Mouse (Mus musculus) lung, postnatal 0 days (tissue): ENCODE results near the gene Tnfaip1.

Experiments used
- CTCF ChIP-seq: IDR thresholded peaks from 2 replicates; pipeline ENCODE4 v1.5.1; 2016; ENCODE audit warnings: antibody characterized with exemption, mild to moderate bottlenecking
- EP300 ChIP-seq: IDR thresholded peaks from 2 replicates; pipeline ENCODE4 v1.6.1; 2016; ENCODE audit warnings: antibody characterized with exemption, mild to moderate bottlenecking, control low read depth

DNA sequence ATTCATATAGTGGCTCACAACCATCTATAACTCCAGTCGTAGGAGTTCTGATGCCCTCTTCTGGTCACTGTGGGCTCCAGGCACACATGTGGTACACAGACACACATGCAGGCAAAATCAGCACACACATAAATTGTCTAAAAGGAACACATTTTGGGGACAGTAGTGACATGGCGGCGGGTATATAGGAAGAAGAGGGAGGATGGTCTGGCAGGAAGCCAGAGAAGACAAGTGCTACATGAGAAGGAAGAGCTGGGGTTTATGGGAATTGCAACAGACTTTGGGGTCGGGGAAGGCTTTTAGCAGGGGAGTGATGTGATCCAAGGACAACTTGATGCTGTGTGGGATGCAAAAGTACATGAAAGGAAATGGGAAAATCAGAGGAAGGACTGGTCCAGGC lies 1.6 kb downstream of the Tnfaip1 start:
- TF ChIP-seq CTCF = peak; percentile 43
- TF ChIP-seq EP300 = no peak
